Mouse (Mus musculus) testis, adult 10 weeks (tissue): Measurements from ENCODE around the gene Gm11273. TPM values are rescaled to one million over a fixed set of nuclear protein-coding genes. Genes with fewer than 3 reads are reported as not detected.

ENCODE experiments used
- polyA plus RNA-seq: library from polyadenylated mRNA; stranded (reverse); fragments of 350-450 nt; fragmentation: Illumina TruSeq; extraction: RNeasy Lipid Tissue Mini Kit (QIAGEN cat#74804); gene quantifications from one replicate; pipeline ENCODE4 v1.2.3, GENCODE M21; 2014; ENCODE audit warnings: low read depth, low replicate concordance

Gm11273 gene
- polyA plus RNA-seq: 0.88 TPM

GRCm38 (mm10) chr13:21501182-21501581 lies at the start of gene Gm11273:
Gene Gm11273 (minus strand): TSS chr13:21501418.

DNA sequence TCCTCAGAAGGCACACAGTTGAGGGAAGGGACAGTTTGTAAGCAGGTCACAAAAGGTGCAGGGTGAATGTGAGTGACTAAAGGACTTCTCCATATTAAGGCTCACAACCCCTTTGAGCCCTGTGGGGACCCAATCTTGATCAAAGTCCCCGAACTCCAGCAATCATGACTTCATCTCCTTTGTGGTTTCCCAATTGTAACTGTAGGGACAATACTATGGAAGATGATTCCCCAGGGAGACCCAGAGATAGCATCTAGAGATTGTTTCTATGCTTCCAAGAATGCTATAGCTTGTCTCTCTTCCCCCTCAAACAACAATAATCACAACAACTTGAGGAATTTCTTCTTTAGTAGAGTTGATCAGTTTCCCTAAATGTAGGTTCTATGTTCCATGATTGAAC lies 41.5 kb upstream of the Gm11273 start, which contains the start of gene Olfr1366:
Olfr1366 (minus strand) TSS at position 101 of the 400 bp plus-strand sequence.

DNA sequence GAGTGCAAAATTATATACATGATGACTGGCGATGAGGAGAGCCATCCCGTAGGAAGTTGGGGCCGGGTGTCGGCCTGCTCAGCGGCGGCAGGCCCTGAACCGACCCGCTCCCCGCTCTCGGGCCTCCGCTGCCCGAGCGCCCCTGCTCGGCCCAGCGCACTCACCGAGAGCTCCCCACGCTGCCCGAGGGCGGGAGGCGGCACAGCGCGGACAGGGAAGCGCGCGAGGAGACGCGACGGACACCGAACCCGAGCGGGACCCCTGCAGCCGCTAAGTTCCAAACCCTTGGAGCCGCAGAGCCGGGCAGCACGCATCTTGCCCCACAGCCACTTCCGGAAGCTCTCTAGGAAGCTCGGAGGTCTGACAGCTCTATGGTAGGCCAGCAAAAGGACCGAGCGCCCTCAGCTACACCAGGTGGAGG lies 29.6 kb upstream of the Gm11273 start, which contains the start of gene Zkscan8:
Zkscan8 (minus strand) TSS at position 340 of the 421 bp plus-strand sequence.

DNA sequence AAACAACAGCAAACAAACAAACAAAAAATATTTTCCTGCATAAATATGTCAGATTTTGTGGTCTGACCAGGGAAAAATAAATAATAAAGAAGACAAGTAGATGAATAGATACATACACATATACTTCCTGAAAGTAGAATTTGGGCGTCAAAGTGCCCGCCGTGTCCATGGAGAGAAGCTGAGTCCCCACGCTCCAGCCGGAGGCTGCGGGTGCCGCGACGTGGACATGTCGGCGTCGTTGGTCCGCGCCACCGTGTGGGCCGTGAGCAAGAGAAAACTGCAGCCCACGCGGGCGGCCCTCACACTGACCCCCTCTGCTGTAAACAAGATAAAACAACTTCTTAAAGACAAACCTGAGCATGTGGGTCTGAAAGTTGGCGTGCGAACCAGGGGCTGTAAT lies 6.1 kb downstream of the Gm11273 start, which contains the start of gene AK157302:
AK157302 (plus strand) TSS at position 144 of the 400 bp plus-strand sequence.

GRCm38 (mm10) chr13:21478759-21479670 lies 22.2 kb downstream of the Gm11273 start, which contains the start of the genes Zkscan4 and Gm10065:
Gene Zkscan4 (plus strand): TSS chr13:21478907.
Gene Gm10065 (minus strand): TSS chr13:21479441.

GRCm38 (mm10) chr13:21468061-21469019 lies 32.9 kb downstream of the Gm11273 start, which contains the start of gene Nkapl:
Gene Nkapl (minus strand): TSS chr13:21468509.

GRCm38 (mm10) chr13:21453449-21453848 lies 47.8 kb downstream of the Gm11273 start, which contains the start of gene Zscan26:
Gene Zscan26 (minus strand): TSS chr13:21453730.

Other genes starting within 250 kb of the Gm11273 start
- gene Gpx5, start 208.7 kb downstream of the Gm11273 start, polyA plus RNA-seq: not detected
- gene Gpx6, start 189.3 kb downstream of the Gm11273 start, polyA plus RNA-seq: 42.6 TPM
- not detected for gene Olfr1367, start 154.5 kb downstream of the Gm11273 start, polyA plus RNA-seq
- gene Zscan12, start 138.6 kb downstream of the Gm11273 start, polyA plus RNA-seq: 87.2 TPM
- 29.9 TPM for gene Zkscan3, start 98.7 kb downstream of the Gm11273 start, polyA plus RNA-seq
- gene Pgbd1, start 60.4 kb downstream of the Gm11273 start, polyA plus RNA-seq: 13.0 TPM
- 21.1 TPM for gene Zscan26, start 47.7 kb downstream of the Gm11273 start, polyA plus RNA-seq
- 189 TPM for gene Nkapl, start 32.9 kb downstream of the Gm11273 start, polyA plus RNA-seq
- gene Zkscan4, start 22.5 kb downstream of the Gm11273 start, polyA plus RNA-seq: 0.67 TPM
- gene Gm10065, start 22.0 kb downstream of the Gm11273 start, polyA plus RNA-seq: not detected
- 10.2 TPM for gene AK157302, start 6.2 kb downstream of the Gm11273 start, polyA plus RNA-seq
- gene Zkscan8, start 29.7 kb upstream of the Gm11273 start, polyA plus RNA-seq: 9.0 TPM
- not detected for gene Olfr1366, start 41.4 kb upstream of the Gm11273 start, polyA plus RNA-seq
- not detected for gene Olfr1535, start 58.5 kb upstream of the Gm11273 start, polyA plus RNA-seq
- not detected for gene Olfr1364, start 80.3 kb upstream of the Gm11273 start, polyA plus RNA-seq
- not detected for gene Olfr1362, start 112.6 kb upstream of the Gm11273 start, polyA plus RNA-seq
- not detected for gene Olfr11, start 141.1 kb upstream of the Gm11273 start, polyA plus RNA-seq
- gene Olfr1361, start 162.0 kb upstream of the Gm11273 start, polyA plus RNA-seq: not detected
- not detected for gene Olfr1360, start 176.0 kb upstream of the Gm11273 start, polyA plus RNA-seq
- not detected for gene Olfr1359, start 196.7 kb upstream of the Gm11273 start, polyA plus RNA-seq
- gene Hist1h2bl, start 214.7 kb upstream of the Gm11273 start, polyA plus RNA-seq: not detected
- not detected for gene Hist1h2ai, start 215.0 kb upstream of the Gm11273 start, polyA plus RNA-seq
- not detected for gene Hist1h3h, start 216.2 kb upstream of the Gm11273 start, polyA plus RNA-seq
- not detected for gene Hist1h2bm, start 220.6 kb upstream of the Gm11273 start, polyA plus RNA-seq
- not detected for gene Hist1h4j, start 233.6 kb upstream of the Gm11273 start, polyA plus RNA-seq
- gene Hist1h4k, start 249.1 kb upstream of the Gm11273 start, polyA plus RNA-seq: not detected